Mouse (Mus musculus) kidney, adult 2 months (tissue): ENCODE data around the gene 4933428G20Rik.

Source experiments
- CTCF ChIP-seq: fragments of 200-500 bp; conservative IDR thresholded peaks from 2 replicates; pipeline ENCODE4 v1.5.1; 2011; ENCODE audit warnings: low read depth, mild to moderate bottlenecking, control low read depth, low read length, moderate library complexity, mixed read lengths; ENCODE audit not compliant: insufficient read depth, insufficient read length
- POLR2A ChIP-seq: fragments of 200-500 bp; IDR thresholded peaks from one replicate; pipeline ENCODE4 v1.6.1; 2011; ENCODE audit warnings: low read depth, low read length, control low read depth

- TF ChIP-seq CTCF (no peak), POLR2A (no peak)
Measured at GRCm38 (mm10) chr11:97491640-97492039, 8.5 kb downstream of the 4933428G20Rik start.
